Mouse (Mus musculus) heart, embryonic 13.5 days (tissue): Measurements from ENCODE around the gene Snrnp27. TPM values are rescaled to one million over a fixed set of nuclear protein-coding genes. Genes with fewer than 3 reads are reported as not detected.
A peak's percentile ranks its signal among the peaks of the same experiment; 100 is the strongest.

Experiments used
- ATAC-seq: fragments of 200-750 bp; cut with Nextera tagmentation; 2 replicates; pipeline ENCODE4 v1.8.0; 2017; ENCODE audit warnings: moderate TSS enrichment; ENCODE audit not compliant: insufficient number of reproducible peaks, low FRiP score, low TSS enrichment; ENCODE audit errors: extremely low read depth
- H3K27ac ChIP-seq: fragments of 300-500 bp; sonication (generic); replicated peaks from 2 replicates; pipeline ENCODE4 v1.5.1; 2015; ENCODE audit warnings: moderate library complexity, mild to moderate bottlenecking, inconsistent platforms
- H3K27me3 ChIP-seq: fragments of 300-500 bp; sonication (generic); replicated peaks from 2 replicates; pipeline ENCODE4 v1.6.1; 2015; ENCODE audit warnings: mild to moderate bottlenecking, inconsistent platforms
- H3K36me3 ChIP-seq: fragments of 300-500 bp; sonication (generic); 2 replicates; pipeline ENCODE4 v1.6.1; 2015; ENCODE audit warnings: mild to moderate bottlenecking, inconsistent platforms
- H3K4me1 ChIP-seq: fragments of 300-500 bp; sonication (generic); 2 replicates; pipeline ENCODE4 v1.6.1; 2015; ENCODE audit warnings: inconsistent platforms
- H3K4me2 ChIP-seq: fragments of 300-500 bp; sonication (generic); 2 replicates; pipeline ENCODE4 v1.6.1; 2015; ENCODE audit warnings: inconsistent platforms, mild to moderate bottlenecking, moderate library complexity
- H3K4me3 ChIP-seq: fragments of 300-500 bp; sonication (generic); 2 replicates; pipeline ENCODE4 v1.5.1; 2015; ENCODE audit warnings: moderate library complexity, mild to moderate bottlenecking, inconsistent platforms
- H3K9ac ChIP-seq: fragments of 300-500 bp; sonication (generic); 2 replicates; pipeline ENCODE4 v1.6.1; 2015; ENCODE audit warnings: inconsistent platforms, mild to moderate bottlenecking, moderate library complexity
- H3K9me3 ChIP-seq: fragments of 300-500 bp; sonication (generic); 2 replicates; pipeline ENCODE4 v1.6.1; 2016; ENCODE audit warnings: inconsistent platforms
- WGBS: fragments of 180-500 bp; shearing (Covaris S2); methylation state at CpG from one replicate; pipeline ENCODE4 v1.1.7; 2015; ENCODE audit warnings: mixed read lengths; 5-methylcytosine and 5-hydroxymethylcytosine counted together
- polyA plus RNA-seq: library from polyadenylated mRNA; unstranded; fragments of >200 nt; fragmentation: Nextera tagmentation; extraction: Ambion mirVana; gene quantifications from 2 replicates; pipeline ENCODE4 v1.2.1, GENCODE M21; 2015

The Snrnp27 gene
- polyA plus RNA-seq, 1 experiment from 2014 or later = 72.2 TPM

- 70% methylated on average over 18 of the region's 18 CpGs for WGBS
- Histone ChIP-seq H3K27ac (peak overlapping the region; percentile 70), H3K4me3 (no peak overlapping the region), H3K36me3 (no peaks in the 10 kb centered on the region), H3K4me1 (peaks cover 18% of the 10 kb centered on the region), H3K4me2 (peak overlapping the region; percentile 36; the same call in 1 of the 2 replicates), H3K27me3 (no peaks in the 10 kb centered on the region), H3K9ac (no peak overlapping the region), H3K9me3 (no peaks in the 10 kb centered on the region)
- ATAC-seq = peak; percentile 65
Observed at GRCm38 (mm10) chr6:86639180-86640160, 44.9 kb downstream of the Snrnp27 start.

GRCm38 (mm10) chr6:86638434-86638833 lies 45.9 kb downstream of the Snrnp27 start:
- H3K27ac ChIP-seq = peak overlapping the region; percentile 49; the same call in 1 of the 2 replicates
- 19% methylated on average over 2 of the region's 2 CpGs for WGBS

DNA sequence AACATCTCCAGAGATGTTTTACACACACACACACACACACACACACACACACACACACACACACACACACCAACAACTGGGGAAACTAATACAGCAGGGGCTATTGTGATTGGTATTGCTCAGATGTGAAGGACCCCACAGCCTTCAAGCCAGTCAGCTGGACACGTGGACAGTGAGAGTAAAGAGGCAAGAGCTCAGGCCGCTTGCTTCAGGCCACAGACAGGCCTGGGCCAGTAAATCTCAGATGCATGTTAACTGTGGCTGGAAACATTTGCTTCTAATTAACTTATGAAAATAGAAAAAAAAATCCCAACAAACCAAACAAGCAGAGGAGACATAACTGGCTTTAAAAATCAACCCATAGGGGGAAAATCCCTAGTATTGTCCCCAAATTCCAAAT lies 46.5 kb downstream of the Snrnp27 start:
- Histone ChIP-seq H3K9me3 (no peaks in the 10 kb centered on the region), H3K36me3 (no peaks in the 10 kb centered on the region), H3K4me2 (no peak overlapping the region), H3K4me1 (peaks cover 11% of the 10 kb centered on the region), H3K27me3 (peaks cover 8% of the 10 kb centered on the region; the same call in 1 of the 2 replicates), H3K27ac (0 out of 2 replicates have a peak overlapping the region, but pooled peaks have one; percentile 37), H3K9ac (no peak overlapping the region; the same call in 1 of the 2 replicates), H3K4me3 (no peak overlapping the region)
- ATAC-seq = no peak
- 82% methylated on average over 2 of the region's 2 CpGs for WGBS

More at GRCm38 (mm10) chr6:86638434-86638833, 45.9 kb downstream of the Snrnp27 start:
- Histone ChIP-seq H3K9me3 (no peaks in the 10 kb centered on the region), H3K4me3 (no peak overlapping the region), H3K27me3 (peaks cover 4% of the 10 kb centered on the region; the same call in 1 of the 2 replicates), H3K36me3 (no peaks in the 10 kb centered on the region), H3K9ac (no peak overlapping the region), H3K4me2 (no peak overlapping the region), H3K4me1 (peaks cover 11% of the 10 kb centered on the region)
- no peak for ATAC-seq

DNA sequence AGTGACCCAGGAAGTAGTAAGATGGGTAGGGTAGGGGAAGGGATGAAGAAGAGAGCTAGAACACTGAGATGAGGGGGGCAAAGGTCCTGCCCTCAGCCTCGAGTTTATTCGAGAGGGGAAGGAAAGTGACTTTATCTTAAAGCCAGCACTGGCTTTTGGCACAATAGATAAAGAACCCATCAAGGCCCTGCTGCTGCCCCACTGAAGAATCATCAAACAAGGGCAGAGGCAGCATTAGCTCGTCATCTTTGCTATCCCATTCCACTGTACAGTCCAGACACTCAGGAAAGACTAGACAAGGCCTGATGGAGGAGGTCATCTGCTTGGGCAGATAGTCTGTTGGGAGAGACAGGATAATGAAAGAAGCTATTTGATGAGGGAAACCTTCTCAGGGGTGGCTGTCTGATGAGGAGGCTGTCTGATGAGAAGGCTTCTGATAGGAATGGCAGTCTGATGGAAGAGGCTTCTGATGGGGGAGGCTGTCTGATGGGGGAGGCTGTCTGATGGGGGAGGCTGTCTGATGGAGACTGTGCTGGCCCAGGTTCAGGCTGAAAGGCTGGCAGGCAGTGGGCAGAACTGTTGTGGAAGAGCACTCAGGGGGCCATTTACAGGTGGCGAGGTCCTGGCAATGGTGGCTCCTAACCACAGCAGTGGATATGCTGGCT lies 47.0 kb downstream of the Snrnp27 start:
- Histone ChIP-seq H3K4me1 (peaks cover 11% of the 10 kb centered on the region), H3K27ac (peak overlapping the region; percentile 37), H3K36me3 (no peaks in the 10 kb centered on the region), H3K27me3 (peaks cover 8% of the 10 kb centered on the region; the same call in 1 of the 2 replicates), H3K4me2 (no peak overlapping the region), H3K9ac (no peak overlapping the region; the same call in 1 of the 2 replicates), H3K9me3 (no peaks in the 10 kb centered on the region), H3K4me3 (no peak overlapping the region)
- WGBS = 30% methylated on average over 4 of the region's 4 CpGs
- no peak for ATAC-seq

DNA sequence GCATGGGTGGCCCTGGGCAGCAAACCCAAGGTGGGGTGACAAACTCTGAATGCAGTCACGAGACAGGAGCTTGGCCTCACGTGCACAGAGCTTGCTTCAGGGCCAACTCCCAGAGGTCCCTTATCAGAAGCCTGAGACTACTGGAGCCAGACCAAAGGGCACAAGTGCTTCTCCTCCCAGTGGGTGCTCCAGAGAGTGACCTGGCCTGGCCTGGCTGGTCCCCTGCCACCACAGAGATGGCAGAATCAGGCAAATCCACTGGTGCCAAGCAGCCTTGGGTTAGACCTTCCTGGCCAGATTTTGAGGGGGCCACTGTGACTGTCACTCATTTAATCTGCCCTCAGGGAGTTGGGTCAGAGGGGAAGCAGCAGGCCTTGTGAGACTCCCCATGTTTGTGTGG lies 47.8 kb downstream of the Snrnp27 start:
- Histone ChIP-seq H3K4me1 (peaks cover 11% of the 10 kb centered on the region), H3K36me3 (no peaks in the 10 kb centered on the region), H3K9ac (0 out of 2 replicates have a peak overlapping the region, but pooled peaks have one; percentile 16), H3K4me3 (no peak overlapping the region), H3K27ac (peak overlapping the region; percentile 37), H3K9me3 (no peaks in the 10 kb centered on the region), H3K4me2 (0 out of 2 replicates have a peak overlapping the region, but pooled peaks have one; percentile 16), H3K27me3 (peaks cover 8% of the 10 kb centered on the region; the same call in 1 of the 2 replicates)
- ATAC-seq = peak; percentile 60
- 40% methylated on average over 2 of the region's 2 CpGs for WGBS

DNA sequence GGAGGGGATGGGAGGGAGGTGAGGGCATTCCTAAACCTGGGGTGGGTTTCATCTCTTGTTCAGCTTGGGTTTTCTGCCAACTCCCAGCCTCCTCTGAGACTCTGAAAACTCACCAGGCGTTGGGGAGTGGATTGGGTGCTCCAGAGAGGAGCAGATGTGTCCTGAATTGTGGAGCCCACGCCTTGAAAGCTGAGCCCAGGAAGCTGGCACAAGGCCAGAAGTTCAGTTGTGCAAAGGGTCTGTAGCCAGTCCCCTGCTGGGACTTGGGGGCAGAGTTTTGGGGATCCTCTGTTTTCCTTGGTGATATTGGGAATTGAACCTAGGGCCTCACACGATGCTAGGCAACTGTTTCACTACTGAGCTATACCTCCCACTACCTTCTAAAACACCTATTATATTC lies 54.2 kb downstream of the Snrnp27 start:
- H3K27me3 ChIP-seq = peaks cover 12% of the 10 kb centered on the region; the same call in 1 of the 2 replicates

DNA sequence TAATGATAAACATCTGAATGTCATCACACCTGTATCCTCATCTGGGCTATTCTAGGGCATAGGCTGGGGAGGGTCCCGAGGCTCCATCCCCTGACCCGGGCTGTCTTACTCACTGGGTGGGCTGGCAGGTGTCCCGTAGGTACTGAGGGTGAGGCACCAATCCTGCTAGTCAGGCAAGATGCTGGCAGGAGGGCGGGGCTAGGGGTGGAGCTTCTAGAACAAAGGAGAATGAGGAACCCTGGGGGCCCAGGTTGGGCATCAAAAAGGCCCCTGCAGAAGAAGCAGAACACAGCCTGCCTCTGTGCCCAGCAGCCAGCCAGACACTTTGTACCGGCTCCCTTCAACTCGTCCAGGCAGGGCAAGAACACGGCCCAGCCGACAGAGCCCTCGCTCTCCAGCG lies 56.4 kb downstream of the Snrnp27 start, which contains the start of gene Asprv1:
Asprv1 (plus strand) TSS at position 219 of the 400 bp plus-strand sequence.
- Histone ChIP-seq H3K9ac (no peak within 1 kb of the TSS), H3K4me1 (peaks cover 18% of the 10 kb centered on the region), H3K4me3 (no peak within 1 kb of the TSS), H3K4me2 (no peak within 1 kb of the TSS), H3K9me3 (no peaks in the 10 kb centered on the region), H3K27me3 (peaks cover 4% of the 10 kb centered on the region; the same call in 1 of the 2 replicates), H3K36me3 (no peaks in the 10 kb centered on the region), H3K27ac (no peak within 1 kb of the TSS)
- 59% methylated on average over 10 of the region's 10 CpGs for WGBS
- ATAC-seq = no peak

More for the DNA sequence above, 54.2 kb downstream of the Snrnp27 start:
- no peaks in the 10 kb centered on the region for H3K9me3 ChIP-seq
- H3K9ac ChIP-seq = no peak overlapping the region
- H3K4me1 ChIP-seq = peaks cover 7% of the 10 kb centered on the region; the same call in 1 of the 2 replicates
- ATAC-seq = no peak
- H3K27ac ChIP-seq = no peak overlapping the region
- 55% methylated on average over 3 of the region's 3 CpGs for WGBS
- no peak overlapping the region for H3K4me3 ChIP-seq
- H3K36me3 ChIP-seq = no peaks in the 10 kb centered on the region
- H3K4me2 ChIP-seq = no peak overlapping the region

Other genes starting within 250 kb of the Snrnp27 start
- gene C87436, start 246.1 kb downstream of the Snrnp27 start, polyA plus RNA-seq = 16.8 and 20.0 TPM in 2 replicates
- gene Pcbp1, start 158.2 kb downstream of the Snrnp27 start, polyA plus RNA-seq = 218 and 286 TPM in 2 replicates
- gene Asprv1, start 56.4 kb downstream of the Snrnp27 start, polyA plus RNA-seq = 0.09 TPM in 2 replicates
- 8.5 and 10.0 TPM in 2 replicates for gene Mxd1, start 15.4 kb downstream of the Snrnp27 start, polyA plus RNA-seq
- gene Gmcl1, start 48.9 kb upstream of the Snrnp27 start, polyA plus RNA-seq = 14.7 and 14.9 TPM in 2 replicates
- 20.1 and 24.2 TPM in 2 replicates for gene Anxa4, start 109.1 kb upstream of the Snrnp27 start, polyA plus RNA-seq
- gene Aak1, start 165.0 kb upstream of the Snrnp27 start, polyA plus RNA-seq = 16.1 and 18.2 TPM in 2 replicates